Mouse (Mus musculus) layer of hippocampus, adult 11-12 months (tissue): ENCODE measurements around the gene Myo18b.

ENCODE experiments used
- DNase-seq: peaks from one replicate; pipeline ENCODE4 v3.0.0; 2022; ENCODE audit warnings: low spot score

Myo18b gene

DNA sequence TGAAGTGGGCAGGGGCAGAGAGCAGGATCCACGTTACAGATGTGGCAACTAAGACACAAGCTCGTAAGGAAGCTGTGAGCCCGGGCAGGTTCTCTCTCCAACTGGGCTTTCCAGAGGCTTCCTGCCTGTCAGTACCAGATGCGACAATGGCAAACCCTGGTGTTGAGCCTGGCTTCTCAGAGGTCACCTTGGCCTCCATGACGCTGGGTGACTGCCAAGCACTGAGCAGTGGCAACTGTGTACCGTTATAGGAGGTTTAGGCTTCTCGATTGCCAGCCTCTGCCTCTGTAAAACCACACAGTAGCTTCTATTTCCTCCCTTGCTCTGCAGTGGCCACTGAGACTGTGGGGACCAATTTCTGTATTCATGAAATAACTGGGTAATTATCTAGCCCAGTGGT lies 81.1 kb downstream of the Myo18b start:
- no peak for DNase-seq

DNA sequence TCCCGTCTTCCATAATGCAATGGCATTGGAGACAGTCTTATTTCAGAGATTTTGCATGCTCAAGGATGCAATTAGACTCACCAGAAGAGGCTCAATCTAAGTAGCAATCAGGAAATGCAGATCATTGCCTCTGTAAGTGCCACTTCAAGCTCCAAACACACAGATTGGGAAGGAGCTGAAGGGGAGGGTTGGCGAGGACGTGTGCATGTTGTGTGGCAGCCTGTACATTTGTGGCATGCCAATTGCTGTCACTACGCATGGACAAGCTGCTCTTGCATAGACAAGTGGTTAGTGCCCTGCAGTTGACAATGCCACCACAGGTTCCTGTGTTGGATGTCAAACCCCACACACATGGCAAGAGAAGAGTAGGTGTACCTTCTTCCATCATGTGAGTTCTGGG lies 88.5 kb downstream of the Myo18b start:
- no peak for DNase-seq

DNA sequence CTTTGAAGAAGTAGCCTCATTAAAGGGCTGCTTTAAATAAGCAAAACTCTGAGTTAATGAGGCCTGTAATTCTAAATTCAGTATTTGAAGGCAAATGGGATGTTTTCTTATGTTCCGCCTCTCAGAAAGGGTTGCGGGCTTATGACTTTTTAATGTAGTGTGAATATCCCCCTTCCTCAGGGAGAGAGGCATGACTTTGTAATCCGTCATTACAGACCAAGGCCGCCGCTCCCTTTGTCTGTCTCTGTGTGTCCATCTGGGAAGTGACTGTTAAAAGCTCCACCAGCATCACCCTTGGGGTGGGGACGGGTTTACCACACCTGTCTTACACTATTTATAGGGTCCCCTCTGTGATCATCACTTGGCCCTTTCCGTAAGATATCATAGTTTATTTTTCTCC lies 100.1 kb downstream of the Myo18b start:
- DNase-seq = no peak

DNA sequence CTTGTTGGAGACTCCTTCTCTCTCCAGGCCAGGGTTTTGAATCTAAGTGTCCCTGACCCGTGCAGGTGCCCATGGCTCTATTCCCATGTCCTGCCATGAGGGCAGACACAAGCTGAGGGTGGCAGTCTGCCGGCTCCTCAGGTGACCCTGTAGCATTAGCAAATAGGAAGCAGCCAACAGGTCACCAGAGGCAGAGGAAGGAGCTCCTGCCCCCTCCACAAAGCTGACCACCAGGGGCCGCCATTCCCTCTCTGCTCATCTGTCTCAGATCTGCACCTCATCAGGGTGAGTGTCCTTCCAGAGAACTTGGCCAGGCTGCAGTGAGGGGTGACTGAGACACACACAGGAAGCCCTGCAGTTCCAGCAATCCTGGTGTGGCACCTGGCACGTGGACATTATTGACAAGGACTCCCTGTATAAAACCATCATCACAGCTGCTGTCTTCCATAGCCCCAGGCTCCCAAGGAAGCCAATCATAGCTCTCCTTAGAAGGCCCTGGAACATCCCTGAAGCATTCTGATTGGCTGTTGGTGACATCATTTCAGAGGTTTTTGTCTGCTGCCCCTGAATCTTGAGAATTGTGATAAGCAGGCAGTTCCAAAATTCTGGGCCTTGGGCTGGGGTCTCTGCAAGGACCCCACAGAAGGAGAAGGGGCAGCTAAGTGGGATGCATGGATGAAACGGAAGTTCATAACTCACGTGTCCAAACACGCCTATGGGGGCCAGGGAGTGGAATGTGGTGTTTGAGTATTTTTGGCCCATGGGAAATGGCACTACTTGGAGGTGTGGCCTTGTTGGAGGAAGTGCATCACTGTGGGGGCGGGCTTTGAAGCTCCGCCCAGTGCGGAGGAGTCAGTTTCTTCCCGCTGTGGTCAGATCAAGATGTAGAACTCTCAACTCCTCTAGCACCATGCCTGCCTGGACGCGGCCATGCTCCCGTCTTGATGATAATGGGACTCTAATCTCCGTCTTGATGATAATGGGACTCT lies 104.1 kb downstream of the Myo18b start:
- DNase-seq = no peak

GRCm38 (mm10) chr5:112790376-112791111 lies 105.6 kb downstream of the Myo18b start:
- no peak for DNase-seq

DNA sequence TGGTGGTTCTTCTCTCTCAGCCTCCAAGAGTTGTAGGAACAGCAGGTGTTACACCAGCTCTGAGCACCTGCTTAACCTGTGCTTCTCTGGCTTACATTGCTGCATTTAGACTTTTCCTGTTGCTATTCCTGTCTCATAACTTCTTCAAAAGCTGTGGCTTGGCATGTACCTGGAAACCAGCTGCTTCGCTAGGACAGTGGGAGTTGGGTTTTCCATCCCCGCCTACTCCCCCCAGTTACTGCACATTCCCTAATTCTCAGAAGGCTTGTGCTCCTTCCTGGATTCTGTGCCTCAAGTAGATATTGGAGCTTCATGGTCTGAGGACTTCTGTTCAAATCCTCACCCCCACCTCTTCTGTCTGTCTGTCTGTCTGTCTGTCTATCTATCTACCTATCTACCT lies 107.7 kb downstream of the Myo18b start:
- no peak for DNase-seq

DNA sequence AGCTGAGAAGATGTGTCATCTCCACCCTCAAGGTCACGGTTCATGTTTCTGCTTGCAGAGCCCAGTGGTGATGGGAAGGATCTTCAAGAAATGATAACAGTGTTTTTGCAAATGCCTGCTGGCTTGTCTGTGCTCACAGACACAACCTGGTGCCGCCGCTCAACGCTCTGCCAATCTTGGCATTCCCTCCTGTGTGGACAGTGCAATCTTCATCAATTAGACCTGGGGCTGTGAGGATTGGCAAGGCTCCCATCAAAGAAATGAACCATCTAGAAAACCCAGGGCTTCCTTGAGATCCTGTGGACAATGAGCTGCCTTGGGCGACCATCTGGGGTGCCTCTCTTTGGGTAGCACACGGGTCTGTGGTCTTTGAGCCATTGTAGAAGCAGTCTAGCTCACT lies 109.4 kb downstream of the Myo18b start:
- DNase-seq = no peak

- DNase-seq = no peak
Measured at GRCm38 (mm10) chr5:112786031-112786430, 110.1 kb downstream of the Myo18b start.

GRCm38 (mm10) chr5:112781719-112782118 lies 114.4 kb downstream of the Myo18b start:
- DNase-seq = peak; percentile 75

DNA sequence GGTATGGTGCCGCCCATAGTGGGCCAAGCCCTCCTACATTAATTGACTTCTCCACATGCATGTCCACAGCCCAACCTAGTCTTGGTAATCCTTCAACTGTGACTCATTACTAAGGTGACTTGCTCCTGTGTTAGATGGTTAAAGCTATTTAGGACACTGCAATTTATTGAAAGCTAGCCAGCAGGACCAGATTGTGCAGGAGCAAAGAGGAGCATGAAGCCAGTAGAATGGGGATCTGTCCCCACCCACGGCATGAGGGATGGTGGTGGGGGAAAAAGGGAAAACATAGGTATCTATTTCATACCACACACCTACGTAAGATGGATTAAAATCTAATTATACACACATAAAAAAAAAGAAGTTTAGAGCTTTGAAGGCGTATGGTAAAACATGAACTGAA lies 114.9 kb downstream of the Myo18b start:
- DNase-seq = no peak

GRCm38 (mm10) chr5:112780383-112780782 lies 115.8 kb downstream of the Myo18b start:
- peak; percentile 63 for DNase-seq

DNA sequence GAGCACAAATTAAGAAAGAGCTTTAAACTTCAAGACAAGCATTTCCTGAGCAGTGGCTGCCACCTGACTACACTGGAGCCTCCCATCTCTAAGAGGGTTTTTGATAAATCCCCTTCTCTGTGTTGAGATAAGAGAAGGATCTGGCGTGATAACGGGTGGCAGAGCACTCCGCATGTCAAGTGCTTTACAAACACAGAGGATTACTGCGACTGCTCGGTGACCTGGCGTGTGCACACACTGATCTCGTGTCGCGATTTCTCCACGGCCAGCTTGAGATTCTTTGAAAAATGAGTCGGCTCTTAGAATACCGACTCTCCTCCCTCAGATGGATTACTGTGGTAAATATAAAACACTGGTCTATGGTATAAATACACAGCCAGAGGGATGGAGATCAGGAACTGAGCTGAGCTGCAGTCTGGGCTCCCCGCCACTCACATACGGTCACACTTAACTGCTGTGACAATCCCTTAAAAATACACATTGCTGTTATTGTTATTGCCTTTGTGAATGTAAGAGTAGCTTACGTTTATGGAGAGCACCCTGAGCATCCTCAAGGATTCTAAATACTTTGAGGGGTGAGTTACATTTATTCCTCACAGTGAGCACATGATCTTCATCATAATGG lies 119.3 kb downstream of the Myo18b start:
- DNase-seq = no peak

DNA sequence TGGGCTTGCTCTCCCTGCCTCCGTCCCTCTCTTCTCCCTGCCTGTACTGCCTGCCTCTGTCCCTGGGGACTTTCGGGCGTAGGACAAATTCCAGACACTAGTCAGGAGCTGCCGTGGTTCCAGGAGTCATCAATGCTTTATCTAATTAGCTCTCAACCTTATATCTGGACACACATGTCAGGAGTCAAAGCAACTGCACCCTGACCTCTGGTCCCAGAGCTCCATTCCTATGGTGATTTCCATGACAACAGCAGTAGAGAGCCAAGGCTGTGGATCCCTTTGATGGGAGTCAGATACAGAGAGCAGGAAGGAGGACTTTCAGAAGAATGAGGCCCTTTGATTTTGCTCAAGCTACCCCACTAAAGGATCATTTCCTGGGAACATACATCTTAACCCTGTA lies 122.7 kb downstream of the Myo18b start:
- DNase-seq = no peak

- DNase-seq = no peak
Measured at GRCm38 (mm10) chr5:112771376-112771901, 124.7 kb downstream of the Myo18b start.

- DNase-seq = no peak
Measured at GRCm38 (mm10) chr5:112769721-112770119, 126.4 kb downstream of the Myo18b start.

GRCm38 (mm10) chr5:112769020-112769720 lies 127.0 kb downstream of the Myo18b start:
- no peak for DNase-seq

- DNase-seq = no peak
Measured at GRCm38 (mm10) chr5:112768556-112768955, 127.6 kb downstream of the Myo18b start.

DNA sequence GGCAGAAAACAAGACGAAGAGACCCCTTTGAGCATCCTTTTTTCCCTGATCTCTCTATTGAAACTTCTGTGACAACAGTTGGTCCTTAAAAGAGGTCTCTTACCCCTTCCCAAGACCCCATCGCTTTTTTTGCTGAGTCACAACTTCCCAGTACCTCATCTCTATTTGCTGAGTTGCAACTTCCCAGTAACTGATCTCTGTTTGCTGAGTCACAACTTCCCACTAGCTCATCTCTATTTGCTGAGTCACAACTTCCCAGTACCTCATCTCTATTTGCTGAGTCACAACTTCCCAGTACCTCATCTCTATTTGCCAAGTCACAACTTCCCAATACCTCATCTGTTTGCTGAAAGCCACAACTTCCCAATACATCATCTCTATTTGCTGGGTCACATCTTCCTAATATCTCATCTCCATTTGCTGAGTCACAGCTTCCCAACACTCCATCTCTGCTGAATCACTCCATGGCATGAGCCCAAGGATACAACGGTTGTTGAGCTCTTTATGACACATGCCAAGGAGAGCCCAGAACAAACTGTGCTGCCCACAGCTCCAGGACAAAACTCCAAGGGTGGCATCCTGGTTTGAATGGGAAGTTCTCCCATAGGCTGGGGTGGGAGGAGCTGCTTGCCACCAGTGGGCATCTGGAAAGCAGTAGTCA lies 134.6 kb downstream of the Myo18b start:
- DNase-seq = no peak

GRCm38 (mm10) chr5:112755581-112755980 lies 140.6 kb downstream of the Myo18b start:
- no peak for DNase-seq

- no peak for DNase-seq
Measured at GRCm38 (mm10) chr5:112749634-112750033, 146.5 kb downstream of the Myo18b start.
